Mouse (Mus musculus) limb, embryonic 11.5 days (tissue): ENCODE results near the gene Eif3c. TPM values are rescaled to one million over a fixed set of nuclear protein-coding genes. Genes with fewer than 3 reads are reported as not detected.

Experiments used
- ATAC-seq: fragments of 200-750 bp; cut with Nextera tagmentation; 2 replicates; pipeline ENCODE4 v1.8.0; 2017; ENCODE audit warnings: low read depth; ENCODE audit not compliant: insufficient number of reproducible peaks, low FRiP score, low TSS enrichment
- DNase-seq: peaks from one replicate; pipeline ENCODE4 v3.0.0-alpha.2; 2015; ENCODE audit warnings: low spot score
- H3K27ac ChIP-seq: fragments of 300-500 bp; sonication (generic); replicated peaks from 2 replicates; pipeline ENCODE4 v1.5.1; 2014; ENCODE audit warnings: low read depth, mild to moderate bottlenecking, low read length
- H3K27me3 ChIP-seq: fragments of 300-500 bp; sonication (generic); 2 replicates; pipeline ENCODE4 v1.6.1; 2014; ENCODE audit warnings: mild to moderate bottlenecking, low read length, mixed read lengths; ENCODE audit not compliant: control insufficient read depth, insufficient read depth
- H3K36me3 ChIP-seq: fragments of 300-500 bp; sonication (generic); 2 replicates; pipeline ENCODE4 v1.6.1; 2014; ENCODE audit warnings: mild to moderate bottlenecking, low read length, moderate library complexity, mixed read lengths; ENCODE audit not compliant: control insufficient read depth, insufficient read depth
- H3K4me1 ChIP-seq: fragments of 300-500 bp; sonication (generic); 2 replicates; pipeline ENCODE4 v1.6.1; 2014; ENCODE audit warnings: low read length, mixed read lengths; ENCODE audit not compliant: control insufficient read depth, insufficient read depth
- H3K4me2 ChIP-seq: fragments of 300-500 bp; sonication (generic); 2 replicates; pipeline ENCODE4 v1.6.1; 2014; ENCODE audit warnings: low read depth, mild to moderate bottlenecking, moderate library complexity; ENCODE audit not compliant: severe bottlenecking
- H3K4me3 ChIP-seq: fragments of 300-500 bp; sonication (generic); 2 replicates; pipeline ENCODE4 v1.5.1; 2014; ENCODE audit warnings: low read depth, low read length
- H3K9ac ChIP-seq: fragments of 300-500 bp; sonication (generic); 2 replicates; pipeline ENCODE4 v1.6.1; 2014; ENCODE audit warnings: mild to moderate bottlenecking, low read length
- H3K9me3 ChIP-seq: fragments of 300-500 bp; sonication (generic); 2 replicates; pipeline ENCODE4 v1.6.1; 2016; ENCODE audit warnings: low read length; ENCODE audit not compliant: control insufficient read depth
- whole genome bisulfite sequencing: fragments of 180-500 bp; shearing (Covaris S2); extraction: QIAGEN DNeasy Blood & Tissue Kit; methylation state at CpG from one replicate; pipeline ENCODE4 v1.1.7; 2014; 5-methylcytosine and 5-hydroxymethylcytosine counted together
- microRNA-seq: library from miRNA; unstranded; fragments of <30 nt; microRNA quantifications from one replicate; pipeline ENCODE4, GENCODE M21; 2016
- polyA plus RNA-seq: library from polyadenylated mRNA; unstranded; fragments of >200 nt; fragmentation: Nextera tagmentation; extraction: Ambion mirVana; gene quantifications from 2 replicates; pipeline ENCODE4 v1.2.1, GENCODE M21; 2014

Eif3c gene
- polyA plus RNA-seq, 1 experiment from 2014 or later: 195 TPM

DNA sequence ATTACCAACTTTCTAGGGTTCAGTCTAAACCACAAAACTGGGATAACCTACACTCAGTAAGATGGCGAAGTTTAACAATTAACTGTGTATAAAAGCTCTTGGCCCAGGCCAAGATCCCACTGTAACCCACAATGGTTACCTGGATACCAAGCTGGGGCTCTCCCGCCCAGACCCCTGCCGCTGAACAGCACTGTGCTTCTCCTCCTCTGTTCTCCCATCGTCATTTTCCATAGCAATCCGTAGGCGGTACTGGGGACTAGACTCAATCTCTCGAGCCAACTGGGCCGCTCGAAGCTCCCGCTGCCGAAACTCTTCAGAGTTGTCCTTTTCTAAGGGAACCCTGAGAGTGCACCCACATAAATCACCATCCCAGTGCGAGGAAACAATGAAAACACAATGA lies 68.2 kb downstream of the Eif3c start:
- Histone ChIP-seq H3K4me1 (no peaks in the 10 kb centered on the region), H3K4me2 (no peak overlapping the region), H3K36me3 (peaks cover 62% of the 10 kb centered on the region), H3K27ac (no peak overlapping the region), H3K4me3 (no peak overlapping the region), H3K9ac (no peak overlapping the region), H3K27me3 (no peaks in the 10 kb centered on the region), H3K9me3 (no peaks in the 10 kb centered on the region)
- DNase-seq (no peak), ATAC-seq (no peak)
- 93% methylated on average over 12 of the region's 12 CpGs for WGBS

DNA sequence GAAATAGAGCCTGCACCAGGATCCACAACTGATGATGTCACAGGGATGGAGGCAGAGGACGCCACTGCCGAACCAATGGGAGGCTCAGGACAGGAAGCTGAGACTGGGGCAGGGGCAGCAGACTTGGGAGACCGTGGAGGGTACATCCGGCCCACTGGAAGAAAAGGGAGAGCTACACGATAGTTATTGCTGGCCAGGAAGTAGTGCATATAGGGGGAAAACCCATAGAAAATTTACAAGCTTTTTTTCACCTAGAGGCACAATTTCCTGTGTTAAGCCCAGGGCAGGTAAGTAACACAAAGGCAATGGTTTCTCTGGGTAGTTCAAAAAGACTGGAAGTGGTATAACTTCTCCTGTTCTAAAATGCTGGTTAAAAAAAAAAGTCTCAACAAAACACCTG lies 69.7 kb downstream of the Eif3c start:
- Histone ChIP-seq H3K9ac (no peak overlapping the region), H3K27me3 (no peaks in the 10 kb centered on the region), H3K4me2 (no peak overlapping the region), H3K9me3 (no peaks in the 10 kb centered on the region), H3K36me3 (peaks cover 74% of the 10 kb centered on the region), H3K4me1 (no peaks in the 10 kb centered on the region), H3K4me3 (no peak overlapping the region), H3K27ac (no peak overlapping the region)
- DNase-seq (no peak), ATAC-seq (no peak)
- WGBS: 94% methylated on average over 5 of the region's 5 CpGs

Small RNA genes within 50 kb of the gene (microRNA-seq; reads per million reads assigned to microRNA genes)
- gene Mir7059: 1.5 reads per million

Other genes starting within 250 kb of the Eif3c start
- gene Lat, start 196.8 kb downstream of the Eif3c start, polyA plus RNA-seq: 2.2 and 3.2 TPM in 2 replicates
- 41.7 and 46.5 TPM in 2 replicates for gene Spns1, start 189.0 kb downstream of the Eif3c start, polyA plus RNA-seq
- gene Nfatc2ip, start 169.7 kb downstream of the Eif3c start, polyA plus RNA-seq: 2.8 and 3.6 TPM in 2 replicates
- gene Cd19, start 151.5 kb downstream of the Eif3c start, polyA plus RNA-seq: 0.41 TPM in 1 of 2 replicates, not detected in the other
- 25.8 and 28.1 TPM in 2 replicates for gene Rabep2, start 137.7 kb downstream of the Eif3c start, polyA plus RNA-seq
- 16.0 and 18.8 TPM in 2 replicates for gene Atp2a1, start 103.3 kb downstream of the Eif3c start, polyA plus RNA-seq
- 50.7 and 51.3 TPM in 2 replicates for gene Sh2b1, start 91.0 kb downstream of the Eif3c start, polyA plus RNA-seq
- gene Tufm, start 79.0 kb downstream of the Eif3c start, polyA plus RNA-seq: 165 and 170 TPM in 2 replicates
- gene Atxn2l, start 63.0 kb downstream of the Eif3c start, polyA plus RNA-seq: 62.0 and 66.3 TPM in 2 replicates
- gene Apobr, start 18.5 kb upstream of the Eif3c start, polyA plus RNA-seq: 0.34 and 0.61 TPM in 2 replicates
- gene Cln3, start 19.4 kb upstream of the Eif3c start, polyA plus RNA-seq: 27.9 and 33.6 TPM in 2 replicates
- gene Il27, start 28.5 kb upstream of the Eif3c start, polyA plus RNA-seq: not detected in 2 replicates
- gene Nupr1, start 64.5 kb upstream of the Eif3c start, polyA plus RNA-seq: 0.31 and 1.3 TPM in 2 replicates
- 61.9 and 65.6 TPM in 2 replicates for gene Sgf29, start 82.9 kb upstream of the Eif3c start, polyA plus RNA-seq
- gene Sult1a1, start 110.0 kb upstream of the Eif3c start, polyA plus RNA-seq: 0.23 and 0.47 TPM in 2 replicates
- gene Bola2, start 129.0 kb upstream of the Eif3c start, polyA plus RNA-seq: 152 and 160 TPM in 2 replicates
- gene Slx1b, start 129.4 kb upstream of the Eif3c start, polyA plus RNA-seq: 8.8 and 9.3 TPM in 2 replicates
- gene Coro1a, start 141.4 kb upstream of the Eif3c start, polyA plus RNA-seq: 35.9 and 37.7 TPM in 2 replicates
- 35.4 and 37.4 TPM in 2 replicates for gene Mapk3, start 193.2 kb upstream of the Eif3c start, polyA plus RNA-seq
- gene Gdpd3, start 199.9 kb upstream of the Eif3c start, polyA plus RNA-seq: 1.7 and 2.4 TPM in 2 replicates
- gene Ypel3, start 210.5 kb upstream of the Eif3c start, polyA plus RNA-seq: 97.8 and 112 TPM in 2 replicates
- gene Tbx6, start 215.1 kb upstream of the Eif3c start, polyA plus RNA-seq: 0.45 and 0.67 TPM in 2 replicates
- gene Ppp4c, start 226.1 kb upstream of the Eif3c start, polyA plus RNA-seq: 400 and 426 TPM in 2 replicates
- gene Fam57b, start 231.3 kb upstream of the Eif3c start, polyA plus RNA-seq: not detected in 2 replicates